Mouse (Mus musculus) limb, embryonic 14.5 days (tissue): ENCODE results near the gene Pidd1. TPM values are rescaled to one million over a fixed set of nuclear protein-coding genes. Genes with fewer than 3 reads are reported as not detected.
A peak's percentile ranks its signal among the peaks of the same experiment; 100 is the strongest.

ENCODE experiments used
- ATAC-seq: fragments of 200-750 bp; cut with Nextera tagmentation; 2 replicates; pipeline ENCODE4 v1.8.0; 2017; ENCODE audit warnings: low read depth, moderate number of reproducible peaks, moderate TSS enrichment; ENCODE audit not compliant: low FRiP score
- DNase-seq: peaks from one replicate; pipeline ENCODE4 v3.0.0-alpha.2; 2015; ENCODE audit warnings: low spot score
- H3K27ac ChIP-seq: fragments of 300-500 bp; sonication (generic); replicated peaks from 2 replicates; pipeline ENCODE4 v1.5.1; 2014; ENCODE audit warnings: low read depth, mild to moderate bottlenecking, low read length, moderate library complexity, mixed read lengths
- H3K27me3 ChIP-seq: fragments of 300-500 bp; sonication (generic); 2 replicates; pipeline ENCODE4 v1.6.1; 2014; ENCODE audit warnings: low read length, mixed read lengths; ENCODE audit not compliant: control insufficient read depth, insufficient read depth
- H3K36me3 ChIP-seq: fragments of 300-500 bp; sonication (generic); 2 replicates; pipeline ENCODE4 v1.6.1; 2014; ENCODE audit warnings: mild to moderate bottlenecking, low read length, moderate library complexity, mixed read lengths; ENCODE audit not compliant: control insufficient read depth, insufficient read depth
- H3K4me1 ChIP-seq: fragments of 300-500 bp; sonication (generic); 2 replicates; pipeline ENCODE4 v1.6.1; 2014; ENCODE audit warnings: antibody characterized with exemption, low read length, mixed read lengths; ENCODE audit not compliant: control insufficient read depth, insufficient read depth
- H3K4me2 ChIP-seq: fragments of 300-500 bp; sonication (generic); replicated peaks from 2 replicates; pipeline ENCODE4 v1.6.1; 2014; ENCODE audit warnings: low read depth, mild to moderate bottlenecking, low read length, moderate library complexity; ENCODE audit not compliant: severe bottlenecking
- H3K4me3 ChIP-seq: fragments of 300-500 bp; sonication (generic); replicated peaks from 2 replicates; pipeline ENCODE4 v1.5.1; 2014; ENCODE audit warnings: low read length
- H3K9ac ChIP-seq: fragments of 300-500 bp; sonication (generic); 2 replicates; pipeline ENCODE4 v1.6.1; 2014; ENCODE audit warnings: mild to moderate bottlenecking, low read depth, low read length, moderate library complexity; ENCODE audit not compliant: severe bottlenecking
- H3K9me3 ChIP-seq: fragments of 300-500 bp; sonication (generic); 2 replicates; pipeline ENCODE4 v1.6.1; 2016; ENCODE audit warnings: low read length; ENCODE audit not compliant: control insufficient read depth
- POLR2A ChIP-seq: fragments of 200-500 bp; IDR thresholded peaks from 2 replicates; pipeline ENCODE4 v1.8.0; 2012; ENCODE audit warnings: inconsistent platforms, mild to moderate bottlenecking, moderate library complexity, borderline replicate concordance; ENCODE audit not compliant: insufficient read depth, insufficient read length; ENCODE audit errors: extremely low read depth
- WGBS: fragments of 180-500 bp; shearing (Covaris S2); extraction: QIAGEN DNeasy Blood & Tissue Kit; methylation state at CpG from one replicate; pipeline ENCODE4 v1.1.7; 2014; 5-methylcytosine and 5-hydroxymethylcytosine counted together
- polyA plus RNA-seq, 2 experiments: library from polyadenylated mRNA; depleted of rRNA in 1 of 2; stranded (reverse) in 1 of 2; unstranded in 1 of 2; fragments of >200 nt; fragmentation: Nextera tagmentation in 1 of 2; extraction: Ambion mirVana in 1 of 2; gene quantifications; 2 replicates each; pipeline versions ENCODE4 v1.2.1 to v1.2.3; 2012 to 2014

Pidd1 gene
- polyA plus RNA-seq, 2 experiments: 6.9 to 25.0 TPM

GRCm38 (mm10) chr7:141426948-141427730 is 16.7 kb downstream of the Pidd1 start:
- H3K4me3 ChIP-seq: no peak overlapping the region
- no peak for TF ChIP-seq POLR2A
- ATAC-seq (no peak), DNase-seq (no peak)
- no peaks in the 10 kb centered on the region for H3K9me3 ChIP-seq
- peaks cover 6% of the 10 kb centered on the region for H3K4me1 ChIP-seq
- no peak overlapping the region for H3K9ac ChIP-seq
- 77% methylated on average over 12 of the region's 12 CpGs for WGBS
- H3K27ac ChIP-seq: no peak overlapping the region
- peaks cover 21% of the 10 kb centered on the region for H3K36me3 ChIP-seq
- H3K27me3 ChIP-seq: no peaks in the 10 kb centered on the region
- H3K4me2 ChIP-seq: no peak overlapping the region

DNA sequence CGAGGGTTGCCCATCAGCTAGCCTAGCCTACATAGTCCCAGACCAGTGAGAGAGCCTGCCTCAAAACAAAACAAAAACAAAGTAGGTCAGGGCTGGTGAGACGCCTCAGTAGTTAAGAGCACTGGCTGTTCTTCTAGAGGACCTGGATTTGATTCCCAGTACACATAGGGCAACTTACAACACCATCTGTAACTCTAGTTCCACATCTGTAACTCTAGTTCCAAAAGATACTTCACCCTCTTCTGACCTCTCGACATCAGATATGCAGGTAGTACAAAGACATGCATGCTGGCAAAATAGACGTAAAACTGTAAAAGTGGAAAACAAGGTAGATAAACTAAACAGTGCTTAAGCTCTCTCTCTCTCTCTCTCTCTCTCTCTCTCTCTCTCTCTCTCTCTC is 20.0 kb downstream of the Pidd1 start:
- H3K4me2 ChIP-seq: no peak overlapping the region
- DNase-seq (no peak), ATAC-seq (no peak)
- H3K27me3 ChIP-seq: no peaks in the 10 kb centered on the region
- no peaks in the 10 kb centered on the region for H3K36me3 ChIP-seq
- H3K9me3 ChIP-seq: no peaks in the 10 kb centered on the region
- 66% methylated on average over 4 of the region's 4 CpGs for WGBS
- H3K9ac ChIP-seq: no peak overlapping the region
- no peaks in the 10 kb centered on the region; the same call in 1 of the 2 replicates for H3K4me1 ChIP-seq
- no peak for TF ChIP-seq POLR2A
- H3K4me3 ChIP-seq: no peak overlapping the region
- no peak overlapping the region for H3K27ac ChIP-seq

DNA sequence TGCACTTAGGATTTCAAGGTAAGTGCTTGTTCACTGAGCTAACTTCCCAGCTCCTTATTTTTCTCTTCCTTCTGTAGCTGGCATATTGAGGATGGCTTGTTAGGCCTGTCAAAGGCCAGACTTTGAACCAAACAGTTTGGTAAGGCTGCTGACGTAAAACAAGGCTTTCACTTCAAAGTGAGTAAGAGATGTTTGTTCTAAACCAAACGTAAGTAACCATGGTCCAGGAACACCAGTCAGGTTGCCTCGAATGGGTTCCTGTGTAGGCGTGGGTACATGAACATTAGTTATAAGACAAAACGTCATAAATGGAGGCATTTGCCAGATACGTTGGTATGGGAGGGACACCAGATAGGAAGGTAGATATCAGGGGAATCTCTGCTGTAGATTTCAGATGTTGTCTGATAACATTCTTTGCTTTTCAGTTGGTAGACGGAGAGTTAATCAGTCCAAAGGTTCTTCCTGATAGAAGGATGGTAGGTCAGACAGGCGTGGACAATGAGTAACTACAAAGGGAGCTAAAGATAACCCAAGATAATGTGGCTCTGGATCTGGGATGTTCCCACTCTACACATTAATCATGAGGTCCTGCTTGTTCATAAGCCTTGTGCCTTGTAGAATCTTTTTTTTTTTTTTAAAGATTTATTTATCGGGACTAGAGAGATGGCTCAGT is 23.7 kb downstream of the Pidd1 start:
- no peaks in the 10 kb centered on the region for H3K27me3 ChIP-seq

DNA sequence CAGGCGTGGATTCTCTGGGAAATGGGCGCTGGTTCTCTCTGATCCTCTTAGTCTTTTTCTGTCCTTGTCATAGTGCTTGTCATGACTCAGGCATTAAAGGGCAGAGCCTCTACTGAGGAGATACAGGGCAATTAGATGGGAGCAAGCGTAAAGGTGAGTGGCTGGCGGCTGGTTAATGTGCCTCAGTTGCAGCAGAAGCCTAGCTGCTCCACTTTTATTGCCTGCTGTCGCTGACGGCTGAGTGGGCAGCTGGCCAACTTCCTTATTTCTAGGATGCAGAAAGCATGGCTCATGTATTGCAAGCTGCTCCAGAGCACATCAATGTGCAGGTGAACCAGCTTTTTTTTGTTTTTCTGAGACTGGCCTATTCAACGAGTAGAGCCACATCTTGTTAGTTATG is 24.9 kb downstream of the Pidd1 start:
- no peaks in the 10 kb centered on the region for H3K4me1 ChIP-seq
- no peaks in the 10 kb centered on the region for H3K36me3 ChIP-seq
- no peak for TF ChIP-seq POLR2A
- ATAC-seq (no peak), DNase-seq (peak; percentile 32)
- no peak overlapping the region for H3K9ac ChIP-seq
- no peak overlapping the region for H3K4me3 ChIP-seq
- H3K27me3 ChIP-seq: no peaks in the 10 kb centered on the region
- 35% methylated on average over 7 of the region's 7 CpGs for WGBS
- H3K9me3 ChIP-seq: no peaks in the 10 kb centered on the region
- H3K27ac ChIP-seq: no peak overlapping the region
- H3K4me2 ChIP-seq: no peak overlapping the region

More for the DNA sequence above, 23.7 kb downstream of the Pidd1 start:
- Histone ChIP-seq H3K9me3 (no peaks in the 10 kb centered on the region), H3K27ac (no peak overlapping the region), H3K36me3 (no peaks in the 10 kb centered on the region), H3K4me1 (no peaks in the 10 kb centered on the region), H3K9ac (no peak overlapping the region), H3K4me3 (no peak overlapping the region), H3K4me2 (no peak overlapping the region)
- ATAC-seq (no peak), DNase-seq (no peak)
- WGBS: 85% methylated on average over 9 of the region's 9 CpGs
- TF ChIP-seq POLR2A: no peak

DNA sequence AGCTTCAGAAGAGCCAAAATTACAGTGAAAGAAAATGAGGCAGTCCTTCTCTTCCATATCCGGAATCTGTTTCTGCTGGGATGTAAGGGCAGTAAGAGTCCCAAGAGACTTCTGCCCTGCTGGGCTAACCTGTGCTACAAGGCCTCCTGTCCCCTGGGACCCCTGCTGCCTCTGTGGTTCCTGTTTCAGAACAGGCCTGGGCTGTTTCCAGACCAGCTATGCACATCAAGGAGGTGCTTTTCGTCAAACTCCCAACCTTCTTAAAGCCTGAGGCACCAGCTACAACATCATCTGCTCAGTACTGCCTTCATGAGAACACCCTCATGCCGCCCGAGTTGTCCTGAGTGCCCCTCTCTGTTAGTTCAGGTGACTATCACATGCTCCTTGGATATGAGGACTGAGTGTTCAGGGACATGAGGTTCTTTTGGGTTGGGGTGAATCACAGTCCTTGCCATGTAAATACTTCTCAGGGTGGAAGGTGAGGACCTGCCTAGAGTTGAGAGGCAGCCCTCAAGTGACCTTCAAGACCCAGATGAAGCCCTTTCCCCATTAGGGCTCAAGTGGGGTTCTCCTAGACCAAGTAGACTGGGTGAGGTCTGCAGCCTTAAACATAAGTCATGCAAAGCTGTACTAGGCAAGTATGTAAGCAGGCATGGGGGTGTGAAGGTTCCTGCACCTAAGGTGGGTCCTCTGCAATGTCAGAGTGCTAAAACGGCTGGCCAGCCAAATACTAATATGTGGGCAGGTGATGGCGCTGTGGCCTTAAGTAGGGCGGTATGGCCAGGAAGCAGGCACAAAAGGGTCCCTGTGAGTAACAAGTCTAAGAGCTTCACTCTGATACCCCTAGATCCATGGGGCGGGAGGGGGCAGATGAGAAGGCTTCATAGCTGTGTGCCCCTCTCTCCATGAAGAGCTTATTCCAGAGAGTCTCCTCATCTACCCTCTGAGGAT is 25.8 kb downstream of the Pidd1 start:
- H3K4me3 ChIP-seq: no peak overlapping the region
- H3K27ac ChIP-seq: no peak overlapping the region
- 68% methylated on average over 8 of the region's 8 CpGs for WGBS
- H3K27me3 ChIP-seq: no peaks in the 10 kb centered on the region
- H3K9me3 ChIP-seq: no peaks in the 10 kb centered on the region
- ATAC-seq (no peak), DNase-seq (no peak)
- no peak overlapping the region for H3K9ac ChIP-seq
- peaks cover 3% of the 10 kb centered on the region for H3K4me1 ChIP-seq
- TF ChIP-seq POLR2A: no peak
- no peaks in the 10 kb centered on the region for H3K36me3 ChIP-seq
- H3K4me2 ChIP-seq: no peak overlapping the region
